Mouse (Mus musculus) thymus, postnatal 14 days (tissue): ENCODE results near the gene Tfip11.

Experiments
- DNase-seq: peaks from one replicate; pipeline ENCODE4 v3.0.0; 2021

The Tfip11 gene

GRCm38 (mm10) chr5:112323246-112323645, 2.9 kb upstream of the Tfip11 start:
- DNase-seq = no peak

GRCm38 (mm10) chr5:112324637-112325545, 1.3 kb upstream of the Tfip11 start:
- DNase-seq = peak; percentile 63

GRCm38 (mm10) chr5:112326446-112327009, 370 bp downstream of the Tfip11 start:
- DNase-seq = no peak

GRCm38 (mm10) chr5:112327854-112328253, 1.7 kb downstream of the Tfip11 start:
- DNase-seq = no peak

- no peak for DNase-seq
Measured at GRCm38 (mm10) chr5:112329805-112330564, 3.8 kb downstream of the Tfip11 start.

- DNase-seq = peak; percentile 68
Measured at GRCm38 (mm10) chr5:112335473-112335872, 9.3 kb downstream of the Tfip11 start.

- no peak for DNase-seq
Measured at GRCm38 (mm10) chr5:112337004-112337403, 10.8 kb downstream of the Tfip11 start.

GRCm38 (mm10) chr5:112339215-112339614, 13.1 kb downstream of the Tfip11 start:
- DNase-seq = no peak

GRCm38 (mm10) chr5:112342463-112343204, 16.5 kb downstream of the Tfip11 start, which contains the start of the genes Srrd and Hps4:
TSS of gene Srrd (minus strand) at chr5:112343040.
TSS of gene Hps4 (plus strand) at chr5:112343083.
- peak; percentile 91 for DNase-seq

GRCm38 (mm10) chr5:112343205-112343595, 17.0 kb downstream of the Tfip11 start:
- DNase-seq = no peak

- DNase-seq = no peak
Measured at GRCm38 (mm10) chr5:112344092-112344960, 18.2 kb downstream of the Tfip11 start.

- DNase-seq = no peak
Measured at GRCm38 (mm10) chr5:112346211-112346965, 20.2 kb downstream of the Tfip11 start.

GRCm38 (mm10) chr5:112349169-112349568, 23.0 kb downstream of the Tfip11 start:
- DNase-seq = no peak

GRCm38 (mm10) chr5:112355493-112355892, 29.3 kb downstream of the Tfip11 start:
- no peak for DNase-seq

- no peak for DNase-seq
Measured at GRCm38 (mm10) chr5:112355910-112356309, 29.8 kb downstream of the Tfip11 start, which contains the start of gene Gm6583. TSS of gene Gm6583 (minus strand) at chr5:112356033.

- DNase-seq = no peak
Measured at GRCm38 (mm10) chr5:112356322-112356721, 30.2 kb downstream of the Tfip11 start.

- DNase-seq = no peak
Measured at GRCm38 (mm10) chr5:112359520-112359919, 33.4 kb downstream of the Tfip11 start.

- no peak for DNase-seq
Measured at GRCm38 (mm10) chr5:112360077-112360476, 33.9 kb downstream of the Tfip11 start.

GRCm38 (mm10) chr5:112364184-112364797, 38.1 kb downstream of the Tfip11 start:
- no peak for DNase-seq

GRCm38 (mm10) chr5:112366879-112367278, 40.7 kb downstream of the Tfip11 start:
- no peak for DNase-seq
